Mouse (Mus musculus): Measurements from ENCODE around the gene Mgat4e.

- TF ChIP-seq POLR2A (IDR thresholded peaks at IDR 0.05; ENCODE audit: insufficient read depth, low read depth, low read length) (no peak), CTCF (IDR thresholded peaks at IDR 0.05) (no peak)
Measured at GRCm38 (mm10) chr1:134495216-134495539, 54.3 kb downstream of the Mgat4e start.

All from heart, adult 2 months (tissue).